11 mouse cellular contexts compared by ENCODE assay signal in genomic region chr13:10653376-10654085, GRCm38 (mm10).
DNase-seq lines count a peak whose midpoint lies in the region; ATAC-seq and TF ChIP-seq lines count a peak whose summit lies in the region.
"Had no signal": no experiment of that assay in that cellular context is flagged by ENCODE, and none has a peak within 500 bp of the region (broad histone marks: within the 10 kb centered on the region; RNA-seq: fewer than 3 reads in every experiment).

No protein-coding gene starts in this region.

- H3K4me1 ChIP-seq in hindbrain, embryonic 15.5 days (replicated peaks), result no peaks in the 10 kb centered on the region
- no peaks in the 10 kb centered on the region for H3K4me1 ChIP-seq in hindbrain, embryonic 11.5 days (replicated peaks; ENCODE audit: control insufficient read depth, insufficient read depth, low read length)
- H3K4me1 ChIP-seq: embryonic facial prominence, embryonic 15.5 days had no signal

- no peak for DNase-seq in hindbrain, embryonic 11.5 days (ENCODE audit: low spot score)
- DNase-seq in cerebellum, adult 18-20 months, result peak; percentile 46 to 74
- DNase-seq in gastrocnemius, postnatal 10 days, result peak; percentile 25
- peak; percentile 57 to 59 for DNase-seq in left cerebral cortex, adult 2 months (ENCODE audit: extremely low spot score in 1 of 2, low spot score in 2 of 2)
- DNase-seq in right cerebral cortex, postnatal 36 days (ENCODE audit: low spot score in 2 of 2), result peak; percentile 49 to 64
- no peak for DNase-seq in ovary, postnatal 10 days (ENCODE audit: low spot score)
- DNase-seq in thymus, postnatal 36 days, result no peak

- peak overlapping the region; percentile 8; the same call in 1 of the 2 replicates for H3K27ac ChIP-seq in hindbrain, embryonic 15.5 days (replicated peaks)
- H3K27ac ChIP-seq in hindbrain, embryonic 11.5 days (ENCODE audit: low read depth, low read length), result no peak overlapping the region
- H3K27ac ChIP-seq in left cerebral cortex, adult 2 months, result peak overlapping the region; percentile 33
- H3K27ac ChIP-seq: embryonic facial prominence, embryonic 15.5 days; liver, embryonic 14.5 days had no signal

- no peaks in the 10 kb centered on the region for H3K9me3 ChIP-seq in hindbrain, embryonic 15.5 days
- H3K9me3 ChIP-seq in hindbrain, embryonic 11.5 days (ENCODE audit: control insufficient read depth, low read length), result no peaks in the 10 kb centered on the region
- H3K9me3 ChIP-seq: embryonic facial prominence, embryonic 15.5 days; G1E had no signal

- no peaks in the 10 kb centered on the region for H3K36me3 ChIP-seq in hindbrain, embryonic 15.5 days
- no peaks in the 10 kb centered on the region for H3K36me3 ChIP-seq in hindbrain, embryonic 11.5 days (ENCODE audit: control insufficient read depth, insufficient read depth, low read length)
- H3K36me3 ChIP-seq: embryonic facial prominence, embryonic 15.5 days; G1E had no signal

- H3K4me3 ChIP-seq in hindbrain, embryonic 15.5 days, result no peak overlapping the region
- H3K4me3 ChIP-seq in hindbrain, embryonic 11.5 days (ENCODE audit: low read depth, low read length), result no peak overlapping the region
- no peak overlapping the region for H3K4me3 ChIP-seq in left cerebral cortex, adult 2 months
- H3K4me3 ChIP-seq: embryonic facial prominence, embryonic 15.5 days had no signal

- ATAC-seq in hindbrain, embryonic 15.5 days (ENCODE audit: low FRiP score, low read depth), result peak; percentile 91
- ATAC-seq in hindbrain, embryonic 11.5 days (ENCODE audit: low FRiP score), result no peak

- intact Hi-C loops in left cerebral cortex, adult 2 months (cut with DNase I), result no loop called here

- no peaks in the 10 kb centered on the region for H3K27me3 ChIP-seq in hindbrain, embryonic 15.5 days
- no peaks in the 10 kb centered on the region for H3K27me3 ChIP-seq in hindbrain, embryonic 11.5 days (ENCODE audit: control insufficient read depth, insufficient read depth, low read length)
- H3K27me3 ChIP-seq: embryonic facial prominence, embryonic 15.5 days had no signal

- no peak overlapping the region for H3K4me2 ChIP-seq in hindbrain, embryonic 15.5 days
- no peak overlapping the region for H3K4me2 ChIP-seq in hindbrain, embryonic 11.5 days (replicated peaks; ENCODE audit: low read depth, low read length)
- H3K4me2 ChIP-seq: embryonic facial prominence, embryonic 15.5 days had no signal

- no peak overlapping the region for H3K9ac ChIP-seq in hindbrain, embryonic 15.5 days
- no peak overlapping the region for H3K9ac ChIP-seq in hindbrain, embryonic 11.5 days (ENCODE audit: low read depth, low read length)
- H3K9ac ChIP-seq: embryonic facial prominence, embryonic 15.5 days; liver, embryonic 14.5 days had no signal

- TF ChIP-seq CTCF in left cerebral cortex, adult 2 months (IDR thresholded peaks at IDR 0.05), result no peak

- 58% methylated on average over 9 of the region's 9 CpGs for WGBS in hindbrain, embryonic 15.5 days
- 75% methylated on average over 9 of the region's 9 CpGs for WGBS in hindbrain, embryonic 11.5 days

Comparison
In these comparisons a context has a peak if more than half of its experiments do, and no peak if none do; other contexts are left out.
1. DNase-seq: peak in cerebellum, adult 18-20 months (2 of 2), gastrocnemius, postnatal 10 days (single experiment), left cerebral cortex, adult 2 months (2 of 2) and right cerebral cortex, postnatal 36 days (2 of 2); none in hindbrain, embryonic 11.5 days (single experiment), ovary, postnatal 10 days (single experiment) and thymus, postnatal 36 days (0 of 2).